Mouse (Mus musculus) heart, postnatal 0 days (tissue): ENCODE measurements around the gene Ptprb. TPM values are rescaled to one million over a fixed set of nuclear protein-coding genes. Genes with fewer than 3 reads are reported as not detected.

Source experiments
- ATAC-seq: fragments of 200-750 bp; cut with Nextera tagmentation; 2 replicates; pipeline ENCODE4 v1.8.0; 2017; ENCODE audit warnings: low read depth, moderate number of reproducible peaks, moderate library complexity; ENCODE audit not compliant: insufficient read depth
- DNase-seq: peaks from one replicate; pipeline ENCODE4 v3.0.0-alpha.2; 2016; ENCODE audit warnings: low spot score
- H3K27ac ChIP-seq: fragments of 300-500 bp; sonication (generic); 2 replicates; pipeline ENCODE4 v1.5.1; 2014; ENCODE audit warnings: low read depth, mild to moderate bottlenecking
- H3K27me3 ChIP-seq: fragments of 300-500 bp; sonication (generic); 2 replicates; pipeline ENCODE4 v1.6.1; 2014; ENCODE audit warnings: low read length, mixed read lengths; ENCODE audit not compliant: control insufficient read depth, insufficient read depth
- H3K36me3 ChIP-seq: fragments of 300-500 bp; sonication (generic); replicated peaks from 2 replicates; pipeline ENCODE4 v1.6.1; 2014; ENCODE audit warnings: low read length, mixed read lengths; ENCODE audit not compliant: control insufficient read depth, insufficient read depth
- H3K4me1 ChIP-seq: fragments of 300-500 bp; sonication (generic); 2 replicates; pipeline ENCODE4 v1.6.1; 2014; ENCODE audit warnings: antibody characterized with exemption; ENCODE audit not compliant: control insufficient read depth, insufficient read depth
- H3K4me2 ChIP-seq: fragments of 300-500 bp; sonication (generic); 2 replicates; pipeline ENCODE4 v1.6.1; 2014; ENCODE audit warnings: low read depth, mild to moderate bottlenecking, low read length, moderate library complexity
- H3K4me3 ChIP-seq: fragments of 300-500 bp; sonication (generic); 2 replicates; pipeline ENCODE4 v1.5.1; 2014; ENCODE audit warnings: low read depth, low read length
- H3K9ac ChIP-seq: fragments of 300-500 bp; sonication (generic); replicated peaks from 2 replicates; pipeline ENCODE4 v1.6.1; 2014; ENCODE audit warnings: low read depth, low read length, mixed read lengths
- H3K9me3 ChIP-seq: fragments of 300-500 bp; sonication (generic); replicated peaks from 2 replicates; pipeline ENCODE4 v1.6.1; 2016; ENCODE audit warnings: low read length; ENCODE audit not compliant: control insufficient read depth
- CTCF ChIP-seq: IDR thresholded peaks from 2 replicates; pipeline ENCODE4 v1.5.1; 2016; ENCODE audit warnings: antibody characterized with exemption, control low read depth, low read depth
- EP300 ChIP-seq: IDR thresholded peaks from 2 replicates; pipeline ENCODE4 v1.6.1; 2016; ENCODE audit warnings: antibody characterized with exemption, low read depth
- WGBS: fragments of 180-500 bp; shearing (Covaris S2); extraction: QIAGEN DNeasy Blood & Tissue Kit; methylation state at CpG from one replicate; pipeline ENCODE4 v1.1.7; 2014; 5-methylcytosine and 5-hydroxymethylcytosine counted together
- polyA plus RNA-seq: library from polyadenylated mRNA; unstranded; fragments of >200 nt; fragmentation: Nextera tagmentation; extraction: Ambion mirVana; gene quantifications from 2 replicates; pipeline ENCODE4 v1.2.1, GENCODE M21; 2015
- total RNA-seq: library from RNA; depleted of rRNA; stranded (reverse); fragments of >200 nt; gene quantifications from 2 replicates; pipeline ENCODE4 v1.2.3, GENCODE M21; 2014; ENCODE audit warnings: low replicate concordance

The Ptprb gene
- total and polyA plus RNA-seq, 2 experiments from 2014 or later: 6.9 to 22.3 TPM

DNA sequence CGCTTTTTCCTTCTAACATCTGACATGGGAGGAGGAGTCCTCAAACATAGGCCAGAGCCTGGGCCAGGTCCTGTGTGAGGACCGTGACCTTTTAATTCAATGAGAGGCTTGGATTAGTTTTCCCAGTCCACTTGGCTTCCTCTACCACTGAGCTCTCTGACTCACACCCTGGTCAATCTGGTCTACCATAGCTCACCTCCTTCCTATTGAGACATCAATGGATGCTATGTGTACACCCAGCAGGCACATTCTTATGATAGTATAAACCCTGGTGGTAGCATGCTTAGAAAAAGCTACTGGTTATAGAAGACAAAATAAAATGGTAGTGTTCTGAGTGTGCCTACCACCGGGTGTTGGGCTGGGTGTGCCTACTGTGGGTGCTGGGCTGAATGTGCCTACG, 21.1 kb downstream of the Ptprb start:
- Histone ChIP-seq H3K9me3 (no peaks in the 10 kb centered on the region), H3K9ac (no peak overlapping the region), H3K4me2 (no peak overlapping the region), H3K4me1 (0 out of 2 replicates have a peak, but pooled peaks cover 4% of the 10 kb centered on the region), H3K4me3 (no peak overlapping the region), H3K27me3 (peaks cover 12% of the 10 kb centered on the region; the same call in 1 of the 2 replicates), H3K36me3 (no peaks in the 10 kb centered on the region), H3K27ac (no peak overlapping the region)
- DNase-seq (no peak), ATAC-seq (no peak)
- TF ChIP-seq EP300 (no peak), CTCF (no peak)
- 80% methylated on average over 4 of the region's 4 CpGs for WGBS

DNA sequence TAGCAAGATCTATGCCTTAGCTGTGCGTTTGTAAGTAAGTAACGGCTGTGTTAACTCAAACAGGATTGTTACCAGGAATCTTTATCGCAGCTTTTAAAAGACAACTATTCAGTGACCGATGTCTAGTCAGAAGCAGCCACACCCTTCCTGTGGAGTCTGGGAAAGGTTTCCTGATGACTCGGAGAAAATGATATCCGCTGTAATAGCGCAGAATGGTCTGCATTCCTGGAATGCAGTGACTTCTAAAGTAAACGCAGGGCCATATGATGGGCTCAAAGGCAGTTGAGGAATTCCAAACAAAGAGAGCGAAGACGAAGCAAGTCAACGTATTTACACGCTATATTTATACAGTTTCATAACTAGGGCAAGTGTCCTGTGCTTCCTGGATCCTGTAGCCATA, 22.5 kb downstream of the Ptprb start:
- Histone ChIP-seq H3K27me3 (peaks cover 20% of the 10 kb centered on the region), H3K36me3 (no peaks in the 10 kb centered on the region), H3K9ac (no peak overlapping the region), H3K4me3 (no peak overlapping the region), H3K27ac (no peak overlapping the region), H3K4me1 (no peaks in the 10 kb centered on the region), H3K4me2 (no peak overlapping the region), H3K9me3 (no peaks in the 10 kb centered on the region)
- no peak; the same call in 1 of the 2 replicates for ATAC-seq
- peak; percentile 23 for DNase-seq
- TF ChIP-seq CTCF (no peak), EP300 (peak; percentile 52; the same call in 1 of the 2 replicates)
- WGBS: 41% methylated on average over 12 of the region's 12 CpGs

DNA sequence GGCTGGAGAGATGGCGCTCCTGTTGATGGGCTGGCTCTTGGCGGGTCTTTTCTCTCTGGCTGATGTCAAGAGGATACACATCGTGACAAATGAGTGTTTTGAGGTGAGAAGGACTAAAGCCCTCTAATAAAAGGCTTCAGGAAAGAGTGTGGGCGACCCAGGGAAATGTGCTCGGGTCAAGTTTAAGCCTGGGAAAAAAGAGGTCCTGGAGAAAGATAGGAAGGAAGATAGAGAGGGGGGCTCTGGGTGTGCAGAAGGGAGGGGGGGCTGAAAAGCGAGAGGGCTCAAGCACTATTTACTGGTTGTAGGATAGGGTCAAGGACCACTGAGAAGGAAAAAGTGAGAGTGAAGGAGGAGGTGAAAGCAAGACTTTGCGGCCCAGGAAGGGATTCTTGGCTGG, 25.5 kb downstream of the Ptprb start:
- H3K4me1 ChIP-seq: no peaks in the 10 kb centered on the region
- WGBS: 15% methylated on average over 7 of the region's 7 CpGs
- no peaks in the 10 kb centered on the region for H3K9me3 ChIP-seq
- peak overlapping the region; percentile 55 for H3K4me3 ChIP-seq
- peak overlapping the region; percentile 57 for H3K9ac ChIP-seq
- H3K4me2 ChIP-seq: peak overlapping the region; percentile 68
- ATAC-seq (peak; percentile 20; the same call in 1 of the 2 replicates), DNase-seq (no peak)
- peak overlapping the region; percentile 78 for H3K27ac ChIP-seq
- H3K27me3 ChIP-seq: peaks cover 20% of the 10 kb centered on the region
- no peak for TF ChIP-seq CTCF
- TF ChIP-seq EP300: no peak
- H3K36me3 ChIP-seq: no peaks in the 10 kb centered on the region

DNA sequence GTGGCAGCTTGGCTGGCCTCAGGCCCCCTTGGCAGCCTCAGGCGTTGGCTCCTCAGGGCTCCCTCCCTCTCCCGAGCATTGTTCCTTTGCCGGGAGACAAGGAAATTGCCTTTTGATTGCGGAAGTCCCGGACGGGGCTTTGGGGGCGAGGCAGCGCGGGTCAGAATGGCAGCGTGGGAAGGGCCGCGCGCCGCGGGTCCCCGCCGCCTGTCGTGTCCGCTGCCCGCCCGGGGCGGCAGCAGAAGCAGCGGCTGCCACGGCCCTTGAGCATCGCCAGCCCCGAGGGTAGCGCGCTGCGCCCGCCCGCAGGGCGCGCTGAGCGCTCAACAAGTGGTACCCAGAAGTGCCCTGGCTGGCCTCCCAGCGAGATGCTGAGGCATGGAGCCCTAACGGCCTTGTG, 25.9 kb downstream of the Ptprb start:
- DNase-seq (peak; percentile 31), ATAC-seq (peak; percentile 49)
- Histone ChIP-seq H3K9ac (peak overlapping the region; percentile 57), H3K4me3 (peak overlapping the region; percentile 55), H3K27me3 (peaks cover 20% of the 10 kb centered on the region), H3K36me3 (no peaks in the 10 kb centered on the region), H3K4me1 (no peaks in the 10 kb centered on the region), H3K27ac (peak overlapping the region; percentile 78), H3K4me2 (peak overlapping the region; percentile 68), H3K9me3 (no peaks in the 10 kb centered on the region)
- under 1% methylated on average over 36 of the region's 36 CpGs for whole genome bisulfite sequencing
- TF ChIP-seq CTCF: no peak

DNA sequence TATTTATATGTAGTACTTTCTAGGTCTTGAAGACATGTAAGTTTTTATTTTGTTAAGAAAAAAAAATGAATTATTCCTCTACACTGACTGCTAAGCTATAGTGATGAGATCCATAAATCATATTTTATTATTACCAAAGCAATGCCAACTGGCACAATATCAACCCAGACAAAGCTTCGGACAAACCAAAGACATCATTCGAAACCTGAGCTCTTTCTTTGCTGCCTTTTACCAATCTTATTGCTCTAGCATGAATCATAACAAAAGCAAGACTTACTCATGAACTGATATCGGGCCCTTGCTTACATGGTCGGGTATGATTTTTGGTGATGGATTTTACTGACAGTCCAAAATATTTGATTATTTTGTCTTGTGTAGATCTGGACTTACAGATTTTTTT, 29.0 kb downstream of the Ptprb start:
- Histone ChIP-seq H3K4me2 (peak overlapping the region; percentile 7; the same call in 1 of the 2 replicates), H3K4me3 (no peak overlapping the region)

DNA sequence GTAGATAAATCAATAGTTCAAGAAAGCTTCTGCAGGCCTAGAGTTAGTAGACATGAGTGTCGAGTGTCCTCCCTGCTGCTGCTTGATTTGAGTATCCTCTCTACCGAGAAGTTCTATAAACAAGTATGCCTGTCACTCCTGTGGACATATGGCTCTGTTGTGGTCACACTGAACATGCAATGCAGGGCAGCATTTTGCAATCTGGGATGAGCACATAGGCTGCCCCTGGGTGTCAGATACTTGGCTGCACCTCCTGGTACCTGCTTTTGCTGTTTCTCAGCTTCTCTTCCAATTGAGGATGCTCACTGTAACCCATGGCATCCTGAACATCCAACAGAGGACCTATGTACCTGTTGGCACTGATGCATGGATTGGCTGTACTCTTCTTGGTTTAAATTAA, 34.1 kb downstream of the Ptprb start:
- Histone ChIP-seq H3K4me3 (no peak overlapping the region), H3K27me3 (no peaks in the 10 kb centered on the region), H3K4me2 (no peak overlapping the region), H3K9me3 (no peaks in the 10 kb centered on the region), H3K27ac (no peak overlapping the region), H3K9ac (no peak overlapping the region), H3K4me1 (peaks cover 4% of the 10 kb centered on the region; the same call in 1 of the 2 replicates), H3K36me3 (no peaks in the 10 kb centered on the region)
- ATAC-seq: no peak
- WGBS: 70% methylated on average over 2 of the region's 2 CpGs
- no peak for DNase-seq
- TF ChIP-seq EP300: no peak
- no peak for TF ChIP-seq CTCF

More for the DNA sequence above, 29.0 kb downstream of the Ptprb start:
- TF ChIP-seq EP300 (no peak), CTCF (no peak)
- Histone ChIP-seq H3K36me3 (no peaks in the 10 kb centered on the region), H3K27ac (no peak overlapping the region), H3K9me3 (no peaks in the 10 kb centered on the region), H3K27me3 (peaks cover 20% of the 10 kb centered on the region), H3K9ac (no peak overlapping the region), H3K4me1 (no peaks in the 10 kb centered on the region)
- ATAC-seq: no peak
- no peak for DNase-seq
- 86% methylated on average over 4 of the region's 4 CpGs for WGBS
